Mouse (Mus musculus) MEL (cell line): ENCODE results near the gene Hsd17b14. TPM values are rescaled to one million over a fixed set of nuclear protein-coding genes. Genes with fewer than 3 reads are reported as not detected.

ENCODE experiments used
- DNase-seq: peaks from one replicate; pipeline ENCODE4 v3.0.0; 2011; ENCODE audit warnings: low read depth, low spot score
- H3K27ac ChIP-seq: 2 replicates; pipeline ENCODE4 v1.5.1; 2012; ENCODE audit warnings: low read depth, mild to moderate bottlenecking, control low read depth, low read length, moderate library complexity; ENCODE audit not compliant: control insufficient read depth
- H3K27me3 ChIP-seq, 2 experiments: fragments of 150-350 bp in 1 of 2; sonication (generic) in 1 of 2; 2 replicates each; pipeline ENCODE4 v1.6.1; 2012; ENCODE audit warnings: low read length in 2 of 2, mild to moderate bottlenecking in 2 of 2, improper control_type of control experiment in 1 of 2, moderate library complexity in 1 of 2; ENCODE audit not compliant: insufficient read depth in 2 of 2, control insufficient read depth in 1 of 2
- H3K36me3 ChIP-seq, 2 experiments: 2 replicates each; pipeline ENCODE4 v1.6.1; 2012 to 2014; ENCODE audit warnings: low read length in 2 of 2, improper control_type of control experiment in 1 of 2, inconsistent platforms in 1 of 2, mild to moderate bottlenecking in 1 of 2; ENCODE audit not compliant: insufficient read depth in 2 of 2, control insufficient read depth in 1 of 2
- H3K4me1 ChIP-seq, 2 experiments: fragments of 150-350 bp in 1 of 2; sonication (generic) in 1 of 2; 2 replicates each; pipeline ENCODE4 v1.6.1; 2012; ENCODE audit warnings: low read length in 2 of 2, improper control_type of control experiment in 1 of 2, mild to moderate bottlenecking in 1 of 2; ENCODE audit not compliant: insufficient read depth in 2 of 2, control insufficient read depth in 1 of 2
- H3K4me3 ChIP-seq, 2 experiments: fragments of 150-350 bp in 1 of 2; sonication (generic) in 1 of 2; 2 replicates each; pipeline ENCODE4 v1.5.1; 2012; ENCODE audit warnings: low read depth in 2 of 2, low read length in 2 of 2, mild to moderate bottlenecking in 2 of 2, moderate library complexity in 2 of 2, control low read depth in 1 of 2, improper control_type of control experiment in 1 of 2; ENCODE audit not compliant: control insufficient read depth in 1 of 2, insufficient read depth in 1 of 2
- H3K79me2 ChIP-seq: 2 replicates; pipeline ENCODE4 v1.6.1; 2012; ENCODE audit warnings: mild to moderate bottlenecking, low read length, moderate library complexity; ENCODE audit not compliant: control insufficient read depth, poor library complexity, insufficient read depth
- H3K9ac ChIP-seq: 2 replicates; pipeline ENCODE4 v1.6.1; 2012; ENCODE audit warnings: low read depth, mild to moderate bottlenecking, control low read depth, low read length, moderate library complexity; ENCODE audit not compliant: control insufficient read depth, poor library complexity, severe bottlenecking
- H3K9me3 ChIP-seq: fragments of 150-350 bp; sonication (generic); replicated peaks from 2 replicates; pipeline ENCODE4 v1.6.1; 2012; ENCODE audit warnings: mild to moderate bottlenecking, low read length, improper control_type of control experiment, moderate library complexity; ENCODE audit not compliant: insufficient read depth
- CHD1 ChIP-seq: IDR thresholded peaks from 2 replicates; pipeline ENCODE4 v1.6.1; 2012; ENCODE audit warnings: low read depth, mild to moderate bottlenecking, inconsistent platforms, low read length, improper control_type of control experiment
- CHD2 ChIP-seq: IDR thresholded peaks from 2 replicates; pipeline ENCODE4 v1.6.1; 2011; ENCODE audit warnings: low read length, improper control_type of control experiment
- CTCF ChIP-seq, 3 experiments: IDR thresholded peaks in 2 of 3; conservative IDR thresholded peaks in 1 of 3; 2 replicates each; pipeline ENCODE4 v1.5.1; 2011 to 2012; ENCODE audit warnings: low read length in 3 of 3, low read depth in 2 of 3, mild to moderate bottlenecking in 2 of 3, improper control_type of control experiment in 1 of 3, inconsistent platforms in 1 of 3, mixed read lengths in 1 of 3, moderate library complexity in 1 of 3; ENCODE audit not compliant: control insufficient read depth in 1 of 3, insufficient read depth in 1 of 3, poor library complexity in 1 of 3, severe bottlenecking in 1 of 3
- E2F4 ChIP-seq: IDR thresholded peaks from 2 replicates; pipeline ENCODE4 v1.6.1; 2011; ENCODE audit warnings: low read depth, low read length, improper control_type of control experiment, borderline replicate concordance
- ELF1 ChIP-seq: IDR thresholded peaks from 2 replicates; pipeline ENCODE4 v1.6.1; 2014; ENCODE audit warnings: low read depth, mild to moderate bottlenecking, inconsistent platforms, low read length, improper control_type of control experiment, moderate library complexity
- EP300 ChIP-seq, 2 experiments: IDR thresholded peaks; 2 replicates each; pipeline ENCODE4 v1.6.1; 2011; ENCODE audit warnings: improper control_type of control experiment in 2 of 2, low read length in 2 of 2, low read depth in 1 of 2, mild to moderate bottlenecking in 1 of 2
- ETS1 ChIP-seq: IDR thresholded peaks from 2 replicates; pipeline ENCODE4 v1.6.1; 2012; ENCODE audit warnings: low read depth, mild to moderate bottlenecking, inconsistent platforms, low read length, improper control_type of control experiment, moderate library complexity
- GABPA ChIP-seq: IDR thresholded peaks from 2 replicates; pipeline ENCODE4 v1.6.1; 2012; ENCODE audit warnings: low read depth, mild to moderate bottlenecking, inconsistent platforms, low read length, improper control_type of control experiment, moderate library complexity
- GATA1 ChIP-seq: IDR thresholded peaks from 2 replicates; pipeline ENCODE4 v1.6.1; 2011; ENCODE audit warnings: low read depth, low read length, improper control_type of control experiment
- HCFC1 ChIP-seq: IDR thresholded peaks from 2 replicates; pipeline ENCODE4 v1.6.1; 2012; ENCODE audit warnings: low read depth, mild to moderate bottlenecking, inconsistent platforms, low read length, improper control_type of control experiment, moderate library complexity
- JUND ChIP-seq: IDR thresholded peaks from 2 replicates; pipeline ENCODE4 v1.6.1; 2011; ENCODE audit warnings: low read depth, mild to moderate bottlenecking, improper control_type of control experiment, low read length
- KAT2A ChIP-seq: conservative IDR thresholded peaks from 2 replicates; pipeline ENCODE4 v1.6.1; 2012; ENCODE audit warnings: low read depth, low read length, improper control_type of control experiment, inconsistent platforms
- MAFK ChIP-seq: IDR thresholded peaks from 2 replicates; pipeline ENCODE4 v1.6.1; 2011; ENCODE audit warnings: low read depth, mild to moderate bottlenecking, low read length, improper control_type of control experiment, borderline replicate concordance
- MAZ ChIP-seq: IDR thresholded peaks from 2 replicates; pipeline ENCODE4 v1.6.1; 2012; ENCODE audit warnings: low read depth, mild to moderate bottlenecking, inconsistent platforms, low read length, improper control_type of control experiment
- MEF2A ChIP-seq: IDR thresholded peaks from 2 replicates; pipeline ENCODE4 v1.6.1; 2014; ENCODE audit warnings: low read depth, mild to moderate bottlenecking, inconsistent platforms, low read length, improper control_type of control experiment; ENCODE audit not compliant: poor library complexity, insufficient replicate concordance, severe bottlenecking; ENCODE audit errors: extremely low read depth
- MXI1 ChIP-seq: IDR thresholded peaks from 2 replicates; pipeline ENCODE4 v1.6.1; 2011; ENCODE audit warnings: mild to moderate bottlenecking, low read depth, low read length, improper control_type of control experiment
- MYB ChIP-seq: IDR thresholded peaks from 2 replicates; pipeline ENCODE4 v1.6.1; 2011; ENCODE audit warnings: mild to moderate bottlenecking, low read depth, low read length, improper control_type of control experiment
- MYC ChIP-seq: IDR thresholded peaks from 2 replicates; pipeline ENCODE4 v1.6.1; 2011; ENCODE audit warnings: low read depth, mild to moderate bottlenecking, low read length, improper control_type of control experiment, moderate library complexity
- NELFE ChIP-seq: IDR thresholded peaks from 2 replicates; pipeline ENCODE4 v1.6.1; 2011; ENCODE audit warnings: low read depth, low read length, improper control_type of control experiment
- POLR2A ChIP-seq, 2 experiments: IDR thresholded peaks; 2 replicates each; pipeline ENCODE4 v1.6.1; 2011 to 2012; ENCODE audit warnings: low read length in 2 of 2, mild to moderate bottlenecking in 2 of 2, control low read depth in 1 of 2, improper control_type of control experiment in 1 of 2, low read depth in 1 of 2, moderate library complexity in 1 of 2; ENCODE audit not compliant: control insufficient read depth in 1 of 2, insufficient read depth in 1 of 2, poor library complexity in 1 of 2
- POLR2AphosphoS2 ChIP-seq: IDR thresholded peaks from 2 replicates; pipeline ENCODE4 v1.6.1; 2011; ENCODE audit warnings: low read length, improper control_type of control experiment
- POLR2AphosphoS5 ChIP-seq: IDR thresholded peaks from 2 replicates; pipeline ENCODE4 v1.6.1; 2012; ENCODE audit warnings: low read depth, borderline replicate concordance, mild to moderate bottlenecking, inconsistent platforms, low read length, moderate library complexity, mixed read lengths
- RAD21 ChIP-seq: IDR thresholded peaks from 2 replicates; pipeline ENCODE4 v1.6.1; 2011; ENCODE audit warnings: mild to moderate bottlenecking, low read depth, low read length, improper control_type of control experiment
- RCOR1 ChIP-seq: IDR thresholded peaks from 2 replicates; pipeline ENCODE4 v1.6.1; 2012; ENCODE audit warnings: low read depth, mild to moderate bottlenecking, inconsistent platforms, low read length, improper control_type of control experiment
- SIN3A ChIP-seq: IDR thresholded peaks from 2 replicates; pipeline ENCODE4 v1.6.1; 2012; ENCODE audit warnings: low read length, improper control_type of control experiment, inconsistent platforms
- SMC3 ChIP-seq: IDR thresholded peaks from 2 replicates; pipeline ENCODE4 v1.6.1; 2011; ENCODE audit warnings: low read depth, low read length, improper control_type of control experiment
- TAL1 ChIP-seq: IDR thresholded peaks from 2 replicates; pipeline ENCODE4 v1.6.1; 2012; ENCODE audit warnings: mild to moderate bottlenecking, inconsistent platforms, low read length, moderate library complexity, mixed read lengths
- TBP ChIP-seq: IDR thresholded peaks from 2 replicates; pipeline ENCODE4 v1.8.0; 2011; ENCODE audit warnings: low read depth, low read length, improper control_type of control experiment
- TCF12 ChIP-seq: IDR thresholded peaks from 2 replicates; pipeline ENCODE4 v1.6.1; 2014; ENCODE audit warnings: low read depth, mild to moderate bottlenecking, inconsistent platforms, low read length, improper control_type of control experiment, moderate library complexity
- UBTF ChIP-seq: IDR thresholded peaks from 2 replicates; pipeline ENCODE4 v1.6.1; 2012; ENCODE audit warnings: low read depth, mild to moderate bottlenecking, inconsistent platforms, low read length, improper control_type of control experiment, moderate library complexity, borderline replicate concordance; ENCODE audit not compliant: insufficient read depth
- USF1 ChIP-seq: IDR thresholded peaks from 2 replicates; pipeline ENCODE4 v1.6.1; 2014; ENCODE audit warnings: low read depth, mild to moderate bottlenecking, inconsistent platforms, low read length, improper control_type of control experiment, moderate library complexity
- USF2 ChIP-seq, 2 experiments: IDR thresholded peaks; 2 replicates each; pipeline ENCODE4 v1.6.1; 2011 to 2012; ENCODE audit warnings: improper control_type of control experiment in 2 of 2, low read length in 2 of 2, borderline replicate concordance in 1 of 2, inconsistent platforms in 1 of 2, low read depth in 1 of 2, mild to moderate bottlenecking in 1 of 2; ENCODE audit not compliant: insufficient read depth in 1 of 2
- ZC3H11A ChIP-seq: IDR thresholded peaks from 2 replicates; pipeline ENCODE4 v1.6.1; 2012; ENCODE audit warnings: low read depth, mild to moderate bottlenecking, inconsistent platforms, low read length, improper control_type of control experiment
- ZKSCAN1 ChIP-seq: IDR thresholded peaks from 2 replicates; pipeline ENCODE4 v1.6.1; 2012; ENCODE audit warnings: low read depth, mild to moderate bottlenecking, inconsistent platforms, low read length, improper control_type of control experiment, moderate library complexity
- ZMIZ1 ChIP-seq: IDR thresholded peaks from 2 replicates; pipeline ENCODE4 v1.6.1; 2012; ENCODE audit warnings: low read depth, mild to moderate bottlenecking, inconsistent platforms, low read length, improper control_type of control experiment, moderate library complexity
- ZNF384 ChIP-seq: IDR thresholded peaks from 2 replicates; pipeline ENCODE4 v1.6.1; 2012; ENCODE audit warnings: low read depth, mild to moderate bottlenecking, inconsistent platforms, low read length, improper control_type of control experiment
- polyA plus RNA-seq, 2 experiments: library from polyadenylated mRNA; stranded (reverse) in 1 of 2; unstranded in 1 of 2; fragments of >175 nt in 1 of 2; fragments of >200 nt in 1 of 2; gene quantifications; 2 replicates each; pipeline versions ENCODE4 v1.2.1 to v1.2.4; 2012; ENCODE audit warnings: low replicate concordance in 2 of 2, low read depth in 1 of 2; ENCODE audit not compliant: insufficient read length in 2 of 2, insufficient read depth in 1 of 2, missing spikeins in 1 of 2
- total RNA-seq: library from RNA; depleted of rRNA; stranded (reverse); fragments of 300-350 nt; gene quantifications from 2 replicates; pipeline ENCODE4 v1.2.3, GENCODE M21; 2012

Gene Hsd17b14
- total and polyA plus RNA-seq, 3 experiments = 2.0 to 9.3 TPM; not detected in 1

- Histone ChIP-seq H3K9me3 (no peaks in the 10 kb centered on the region), H3K27me3 (peaks cover 0 to under 1% of the 10 kb centered on the region in 2 experiments; a peak in 1 of 4 replicates), H3K4me1 (peaks cover 3 to 25% of the 10 kb centered on the region in 2 experiments; a peak in 3 of 4 replicates), H3K27ac (peak within 1 kb of the TSS; percentile 95), H3K36me3 (peaks cover 0 to 35% of the 10 kb centered on the region in 2 experiments; a peak in 2 of 4 replicates), H3K79me2 (peaks cover 27% of the 10 kb centered on the region), H3K9ac (peak within 1 kb of the TSS; percentile 92), H3K4me3 (peak within 1 kb of the TSS; percentile 78 to 95)
- peak; percentile 99 for DNase-seq
- peak; percentile 78 for TF ChIP-seq TCF12
- TF ChIP-seq GABPA = 0 out of 2 replicates have a peak, but pooled peaks have one; percentile 33
- TF ChIP-seq MAFK = no peak
- peak; percentile 87 for TF ChIP-seq ELF1
- TF ChIP-seq SIN3A = peak; percentile 73
- TF ChIP-seq TAL1 = peak; percentile 51; the same call in 1 of the 2 replicates
- no peak for TF ChIP-seq MEF2A
- TF ChIP-seq RCOR1 = no peak
- TF ChIP-seq SMC3 = no peak
- TF ChIP-seq MYC = peak; percentile 68
- TF ChIP-seq POLR2A (IDR thresholded peaks at IDR 0.05; ENCODE audit: control insufficient read depth in 1 of 2, insufficient read depth in 1 of 2, low read depth in 1 of 2, low read length in 2 of 2, poor library complexity in 1 of 2) = peak; percentile 97 to 99
- no peak for TF ChIP-seq RAD21
- TF ChIP-seq ZNF384 = no peak
- TF ChIP-seq MXI1 = peak; percentile 75
- peak; percentile 81 for TF ChIP-seq GATA1
- TF ChIP-seq CTCF (IDR thresholded peaks at IDR 0.05 in 2 of 3, conservative IDR thresholded peaks at IDR 0.05 in 1 of 3; ENCODE audit: control insufficient read depth in 1 of 3, insufficient read depth in 1 of 3, low read depth in 2 of 3, low read length in 3 of 3, poor library complexity in 1 of 3, severe bottlenecking in 1 of 3) = no peak
- no peak for TF ChIP-seq E2F4
- 0 out of 2 replicates have a peak, but pooled peaks have one; percentile 35 for TF ChIP-seq USF1
- TF ChIP-seq MYB = no peak
- TF ChIP-seq ETS1 = peak; percentile 93
- TF ChIP-seq POLR2AphosphoS5 = peak; percentile 78; the same call in 1 of the 2 replicates
- no peak for TF ChIP-seq ZC3H11A
- 0 out of 2 replicates have a peak, but pooled peaks have one; percentile 26 for TF ChIP-seq MAZ
- no peak for TF ChIP-seq ZKSCAN1
- TF ChIP-seq ZMIZ1 = peak; percentile 98
- TF ChIP-seq KAT2A = no peak; the same call in 1 of the 2 replicates
- TF ChIP-seq UBTF = no peak
- peak; percentile 98 for TF ChIP-seq POLR2AphosphoS2
- TF ChIP-seq CHD1 = peak; percentile 23; the same call in 1 of the 2 replicates
- TF ChIP-seq JUND = no peak
- TF ChIP-seq CHD2 = peak; percentile 89
- peak; percentile 98 for TF ChIP-seq TBP
- peak; percentile 82 for TF ChIP-seq HCFC1
- TF ChIP-seq EP300 (IDR thresholded peaks at IDR 0.05; ENCODE audit: low read depth in 1 of 2, low read length in 2 of 2) = no peak
- peak; percentile 98 for TF ChIP-seq NELFE
- no peak for TF ChIP-seq USF2 (IDR thresholded peaks at IDR 0.05; ENCODE audit: borderline replicate concordance in 1 of 2, insufficient read depth in 1 of 2, low read depth in 1 of 2, low read length in 2 of 2)
These were observed 28.8 kb upstream of the Hsd17b14 start, which contains the start of the genes Ppp1r15a and Plekha4 for GRCm38 (mm10) chr7:45525809-45526473. Gene Ppp1r15a (minus strand): TSS chr7:45526268. Gene Plekha4 (plus strand): TSS chr7:45526330.
